Mouse (Mus musculus) gastrocnemius, adult 8-10 months (tissue): ENCODE results near the gene 1700125H20Rik. TPM values are rescaled to one million over a fixed set of nuclear protein-coding genes. Genes with fewer than 3 reads are reported as not detected.
"Not testable (repeated sequence)": the region's sequence is repeated elsewhere in the genome, so short reads cannot be mapped to it uniquely, and the experiment has no call there.

Source experiments
- DNase-seq, 2 experiments: peaks; one replicate each; pipeline ENCODE4 v3.0.0; 2022; ENCODE audit warnings: low spot score in 2 of 2
- total RNA-seq, 4 experiments: library from RNA; stranded (reverse); gene quantifications; 2 replicates each; pipeline ENCODE4 v1.2.4; 2022

Gene 1700125H20Rik
- not detected for total RNA-seq

DNA sequence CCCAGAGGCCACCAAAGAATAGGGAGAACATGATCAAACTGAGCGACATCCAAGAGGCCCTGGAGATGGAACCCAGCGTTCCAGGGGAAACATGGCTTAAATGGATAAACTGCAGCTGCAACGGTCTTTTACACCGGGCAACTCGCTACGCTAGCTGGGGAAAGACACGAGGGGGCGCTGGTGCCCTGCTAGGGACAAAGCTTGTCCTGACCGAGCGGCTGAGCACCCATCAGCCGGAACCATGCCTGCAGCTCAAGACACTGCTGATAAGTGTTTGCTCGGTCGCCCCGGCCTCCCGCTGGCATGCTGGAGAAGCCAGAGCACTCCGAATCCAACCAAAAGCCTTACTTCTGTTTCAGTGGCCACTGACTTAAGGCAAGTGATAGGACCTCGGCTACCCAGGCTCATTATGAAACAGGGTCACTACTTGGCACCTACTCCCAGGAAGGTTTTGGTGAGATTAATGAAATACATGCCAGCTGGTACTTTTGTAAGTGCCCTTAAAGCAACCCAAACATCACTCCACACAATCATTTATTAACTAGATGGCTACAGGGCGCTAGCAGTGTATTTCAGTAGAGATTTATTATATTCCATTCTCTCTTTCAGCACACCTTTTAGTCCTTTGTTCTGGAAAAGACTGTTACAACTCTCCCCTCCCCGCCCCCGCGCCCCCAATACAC, at the start of gene 1700125H20Rik:
1700125H20Rik (plus strand) TSS at position 347 of the 683 bp plus-strand sequence.
- peak; percentile 59 to 64 for DNase-seq

DNA sequence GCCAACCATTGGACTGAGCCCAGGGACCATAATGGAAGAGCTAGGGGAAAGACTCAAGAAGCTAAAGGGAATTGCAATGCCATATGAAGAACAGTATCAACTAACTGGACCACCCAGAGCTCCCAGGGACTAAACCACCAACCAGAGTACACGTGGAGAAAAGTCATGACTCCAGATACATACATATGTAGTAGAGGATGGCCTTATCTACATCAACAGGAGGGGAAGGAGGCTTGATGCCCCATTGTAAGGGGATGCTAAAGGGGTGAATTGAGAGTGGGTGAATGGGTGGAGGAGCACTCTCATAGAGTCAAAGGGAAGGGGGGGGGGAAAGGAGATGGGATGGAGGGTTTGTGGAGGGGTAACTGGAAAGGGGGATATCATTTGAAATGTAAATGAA, 48.1 kb upstream of the 1700125H20Rik start:
- no peak for DNase-seq

- DNase-seq = no peak
These were observed 46.8 kb upstream of the 1700125H20Rik start for GRCm38 (mm10) chr11:85123267-85123992.

DNA sequence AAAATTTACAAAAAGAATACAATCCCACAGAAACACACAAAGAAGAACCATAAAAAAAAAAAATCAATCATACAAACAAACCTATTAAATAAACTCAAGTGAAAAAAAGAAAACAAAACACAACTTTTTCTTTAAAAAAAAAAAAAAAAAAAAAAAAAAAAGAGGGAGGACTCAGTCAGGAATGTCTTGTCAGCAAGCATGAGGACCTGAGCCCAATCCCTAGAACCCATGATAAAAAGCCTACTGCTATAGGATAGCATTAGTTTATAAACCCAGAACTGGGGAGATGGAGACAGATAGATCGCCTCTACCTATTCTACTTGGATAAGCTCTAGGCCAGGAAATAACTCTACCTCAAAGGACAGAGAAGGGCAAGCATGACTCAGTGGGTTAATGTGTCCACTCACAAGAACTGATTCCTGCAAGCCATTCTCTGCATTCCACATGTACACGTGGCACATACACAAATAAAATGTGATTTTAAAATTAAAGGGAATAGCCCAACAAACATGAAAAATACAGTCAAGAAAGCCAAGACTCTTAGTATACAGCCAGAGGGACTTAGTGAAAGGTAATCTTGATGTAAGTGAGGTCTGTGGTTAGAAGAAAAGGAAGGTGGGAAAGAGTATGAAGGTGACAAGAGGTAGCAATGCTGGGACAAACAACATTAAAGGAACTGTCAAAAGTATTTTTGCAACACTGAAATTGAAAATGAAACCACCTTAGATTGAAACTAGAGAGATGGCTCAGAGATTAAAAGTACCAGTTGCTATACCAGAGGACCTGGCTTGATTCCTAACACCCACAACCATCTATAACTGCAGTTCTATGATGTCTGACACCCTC, 43.7 kb upstream of the 1700125H20Rik start:
- DNase-seq = no peak

- DNase-seq = no peak
These were observed 41.3 kb upstream of the 1700125H20Rik start for GRCm38 (mm10) chr11:85128883-85129282.

- no peak for DNase-seq
These were observed 38.7 kb upstream of the 1700125H20Rik start for GRCm38 (mm10) chr11:85131542-85131941.

DNA sequence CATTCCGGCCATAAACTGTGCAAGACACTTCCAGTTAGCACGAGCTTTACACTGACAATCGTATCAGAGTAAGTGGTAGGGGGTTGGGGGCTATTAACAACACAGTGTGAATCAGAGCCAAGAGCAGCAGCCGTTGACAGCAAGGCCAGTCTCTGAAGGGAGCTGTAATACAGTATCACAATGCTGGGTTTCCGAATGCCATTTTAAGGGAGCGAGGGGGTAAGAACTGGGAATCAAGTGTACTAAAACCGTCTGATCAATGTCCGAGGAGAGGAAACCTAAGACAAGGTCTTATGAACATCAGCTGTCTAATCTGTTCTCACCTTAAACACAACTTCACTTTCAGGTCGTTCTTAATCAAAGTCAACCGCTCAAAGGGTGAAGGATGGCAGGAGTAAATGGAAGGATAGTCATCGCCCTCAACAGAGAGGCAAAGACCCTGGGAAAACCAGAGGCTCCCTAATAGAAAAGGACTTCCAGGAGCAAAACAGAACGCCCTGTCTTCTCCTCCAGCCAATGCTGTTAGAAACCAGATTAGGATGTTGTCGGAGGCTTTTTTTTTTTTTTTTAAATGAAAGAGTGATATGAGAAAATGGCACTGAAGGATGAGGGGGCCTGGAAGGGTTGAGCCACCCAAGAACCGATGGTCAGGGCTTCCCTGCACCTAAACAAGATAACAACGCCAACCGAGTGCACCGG, 31.3 kb upstream of the 1700125H20Rik start:
- no peak for DNase-seq

DNA sequence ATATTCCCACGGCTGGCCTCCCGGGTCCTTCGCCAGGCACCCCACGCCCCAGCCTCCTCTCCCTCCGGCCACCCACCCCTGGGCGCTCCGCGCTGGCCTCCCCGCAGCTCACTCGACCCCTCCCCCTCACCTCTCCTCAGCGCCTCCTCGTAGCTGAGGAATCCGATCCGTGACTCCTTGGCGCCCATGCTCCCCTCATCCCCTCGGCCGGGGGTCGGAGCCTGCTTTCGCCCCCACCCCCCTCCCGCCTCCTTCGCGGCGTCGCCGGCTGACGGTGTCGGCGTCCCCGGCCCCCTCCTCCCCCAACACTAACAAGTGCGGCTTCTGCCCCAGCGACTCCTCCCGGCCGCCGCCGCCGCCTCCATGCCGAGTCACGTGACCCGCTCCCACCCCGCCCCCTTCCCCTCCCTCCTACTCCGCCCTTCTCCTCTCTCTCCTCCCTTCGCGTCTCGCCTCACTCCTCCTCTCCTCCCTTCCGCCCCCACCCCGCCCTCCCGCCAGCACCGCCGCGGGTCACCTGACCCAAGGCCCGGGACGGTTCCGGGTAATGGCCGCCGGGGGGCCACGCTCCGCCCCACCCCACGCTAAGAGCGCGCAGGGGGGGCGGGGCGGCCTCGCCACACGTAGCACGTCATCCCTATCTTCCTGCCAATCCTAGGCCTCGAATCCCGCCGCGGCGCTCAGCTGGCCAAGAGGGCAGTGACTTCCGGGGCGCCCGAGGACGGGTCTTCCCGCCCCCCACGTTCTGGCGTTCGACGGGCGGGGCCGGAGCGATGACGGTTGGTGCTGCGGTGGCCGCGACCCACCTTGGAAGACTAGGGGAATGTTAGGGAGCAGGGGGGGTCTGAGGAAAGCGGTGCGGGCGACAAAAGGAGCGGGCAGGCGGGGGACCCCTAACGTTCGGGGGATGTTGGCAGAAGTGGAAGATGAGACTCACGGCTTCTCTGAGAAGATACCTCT, 30.3 kb upstream of the 1700125H20Rik start, which contains the start of gene Usp32:
Usp32 (minus strand) TSS at position 581 of the 960 bp plus-strand sequence.
- peak; percentile 95 to 97 for DNase-seq

GRCm38 (mm10) chr11:85152256-85152930, 17.8 kb upstream of the 1700125H20Rik start:
- DNase-seq = no peak

DNA sequence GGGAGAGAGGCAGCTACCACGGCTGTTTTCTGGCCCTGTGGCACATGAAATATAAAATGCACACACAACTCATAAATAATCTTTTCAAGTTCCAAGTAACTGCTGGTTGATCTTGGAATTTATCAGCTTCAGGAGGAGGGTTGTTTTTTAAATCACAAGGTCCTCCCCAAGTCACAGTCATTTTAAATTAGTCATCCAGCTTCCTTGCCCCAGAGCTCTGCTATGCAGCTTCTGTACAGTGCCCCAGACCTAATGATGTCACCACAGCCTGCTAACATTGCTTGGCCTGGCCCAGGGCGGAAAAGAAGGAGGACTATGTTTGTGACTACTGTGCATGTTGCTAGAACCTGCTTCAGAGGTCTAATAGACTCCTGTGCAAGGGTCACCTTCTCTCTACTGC, 12.9 kb upstream of the 1700125H20Rik start:
- DNase-seq = no peak

DNA sequence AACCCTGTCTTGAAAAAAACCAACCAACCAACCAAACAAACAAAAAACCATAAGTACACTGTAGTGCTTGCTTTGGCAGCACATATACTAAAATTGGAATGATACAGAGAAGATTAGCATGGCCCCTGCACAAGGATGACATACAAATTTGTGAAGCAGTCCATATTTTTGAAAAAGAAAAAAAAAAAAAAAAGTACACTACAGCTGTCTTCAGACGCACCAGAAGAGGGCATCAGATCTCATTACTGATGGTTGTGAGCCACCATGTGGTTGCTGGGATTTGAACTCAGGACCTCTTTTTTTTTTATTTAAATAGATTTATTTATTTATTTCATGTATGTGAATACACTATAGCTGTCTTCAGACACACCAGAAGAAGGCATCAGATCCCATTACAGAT, 7.2 kb upstream of the 1700125H20Rik start:
- not testable (repeated sequence) for DNase-seq

DNA sequence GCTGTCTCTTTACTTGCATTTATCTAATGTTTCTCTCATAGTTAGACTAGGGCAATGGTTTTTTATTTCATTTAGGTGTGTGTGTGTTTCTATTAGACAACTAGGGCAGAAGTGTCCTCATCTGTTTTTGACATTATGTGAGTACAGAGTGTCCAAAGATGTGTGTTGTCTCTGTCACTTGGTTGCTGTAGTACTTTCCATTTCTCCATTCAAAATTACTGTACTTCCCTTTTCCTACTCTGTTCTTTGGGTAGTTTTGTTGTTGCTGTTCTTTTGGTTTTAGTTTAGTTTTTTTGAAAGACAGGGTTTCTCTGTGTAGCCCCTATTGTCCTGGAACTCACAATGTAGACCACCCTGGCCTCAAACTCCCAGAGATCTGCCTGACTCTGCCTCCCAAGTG, 5.8 kb upstream of the 1700125H20Rik start:
- no peak for DNase-seq

- DNase-seq = no peak
These were observed 2.7 kb upstream of the 1700125H20Rik start for GRCm38 (mm10) chr11:85167503-85167902.

GRCm38 (mm10) chr11:85170833-85171232, 629 bp downstream of the 1700125H20Rik start:
- DNase-seq = no peak

DNA sequence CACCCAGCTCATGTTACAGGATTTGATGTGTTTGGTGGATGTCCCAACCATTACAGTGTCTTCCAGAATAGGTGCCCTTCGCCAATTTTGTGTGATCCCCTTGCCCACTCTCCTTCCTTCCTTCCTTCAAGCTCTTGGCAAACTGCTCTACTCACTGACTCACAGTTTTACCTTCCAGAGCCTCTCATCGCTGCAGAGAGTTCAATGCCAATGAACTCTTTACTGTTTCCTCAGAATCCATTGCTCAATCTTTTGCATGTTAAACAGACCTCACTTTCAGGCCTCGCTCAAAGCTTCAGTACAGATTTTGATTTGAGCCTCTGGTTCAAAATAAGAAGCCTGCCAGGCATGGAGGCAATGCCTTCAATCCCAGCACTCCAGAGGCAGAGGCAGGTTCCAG, 5.7 kb downstream of the 1700125H20Rik start:
- no peak for DNase-seq

DNA sequence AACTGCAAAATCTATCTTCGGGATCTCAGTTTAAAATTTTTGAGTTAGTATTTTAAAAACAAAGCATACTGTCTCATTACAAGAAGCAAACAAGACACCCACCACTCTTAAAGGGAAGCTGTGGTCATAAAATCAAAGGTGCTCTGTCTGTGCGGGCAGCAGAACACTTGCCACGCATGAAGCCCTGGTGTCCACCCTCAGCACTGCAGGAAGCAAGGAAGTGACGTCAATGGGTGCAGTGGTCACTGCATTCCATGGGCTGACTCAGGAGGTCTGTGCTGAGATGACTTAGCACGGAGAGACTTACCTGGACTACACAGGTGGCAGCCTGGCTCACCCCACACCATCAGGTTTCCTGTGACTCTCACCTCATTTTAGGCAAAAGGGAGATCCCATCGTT, 7.6 kb downstream of the 1700125H20Rik start:
- no peak for DNase-seq

- no peak for DNase-seq
These were observed 8.2 kb downstream of the 1700125H20Rik start for GRCm38 (mm10) chr11:85178413-85178812.

DNA sequence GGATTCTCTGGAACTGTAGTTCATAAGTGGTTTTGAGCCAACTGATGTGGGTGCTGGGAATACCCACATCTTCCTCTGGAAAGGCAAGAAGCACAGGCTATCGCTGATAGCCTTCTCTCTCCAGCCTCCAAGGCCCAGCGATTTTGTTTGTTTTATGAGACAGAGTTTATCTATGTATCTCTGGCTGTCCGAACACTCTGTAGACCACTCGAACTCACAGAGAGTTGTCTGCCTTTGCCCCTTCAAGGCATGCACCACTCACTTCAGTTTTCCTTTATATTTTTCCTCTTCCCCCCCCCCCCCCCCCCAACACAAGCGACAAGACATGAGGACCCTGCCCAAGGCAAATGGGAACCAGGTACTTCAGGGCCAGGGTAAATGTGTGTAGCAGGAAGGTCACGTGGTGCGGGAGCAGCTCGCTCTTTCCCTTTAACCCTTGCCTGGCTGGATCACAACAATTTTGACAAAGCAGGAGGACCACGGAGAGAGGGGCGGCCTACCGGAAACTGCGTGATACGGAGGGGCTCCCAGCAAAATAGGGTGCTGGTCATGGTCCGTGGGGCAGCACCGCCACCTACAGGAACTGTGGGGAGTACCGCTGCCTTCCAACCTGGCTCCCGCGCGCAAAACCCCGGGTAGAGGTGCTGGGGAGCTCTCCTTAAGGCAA, 12.5 kb downstream of the 1700125H20Rik start:
- DNase-seq = peak in 1 of 2 experiments; percentile 22

DNA sequence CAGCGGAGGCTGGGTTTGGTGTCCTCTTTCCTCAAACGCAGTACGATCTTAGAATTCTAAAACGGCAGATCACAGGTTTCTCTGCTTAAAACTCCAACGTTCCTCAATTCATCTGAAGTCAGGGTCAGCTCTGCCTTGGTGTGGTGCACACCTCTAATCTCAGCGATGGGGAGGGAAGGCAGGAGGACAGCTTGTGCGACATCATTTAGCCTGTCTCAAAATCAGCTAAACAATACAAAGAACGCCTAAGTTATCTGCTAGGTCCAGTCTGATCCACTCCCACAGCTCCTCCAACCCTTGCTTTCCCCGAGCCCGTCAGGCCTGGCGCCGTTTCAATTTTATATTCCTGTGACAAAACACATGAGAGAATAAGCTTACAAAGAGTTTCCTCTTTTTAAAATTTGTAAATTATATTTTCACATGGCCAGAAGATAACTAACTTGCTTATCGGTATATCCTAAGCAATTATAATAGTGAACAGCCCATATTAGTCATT, 13.1 kb downstream of the 1700125H20Rik start:
- DNase-seq = no peak
